Mouse (Mus musculus) limb, embryonic 14.5 days (tissue): ENCODE measurements at regions not wholly inside any gene's neighbourhood (a gene's known extent, or its start where the extent isn't known, plus 50 kb on each side); places are given as distances from the start of the nearest gene placed in this dataset.

ENCODE experiments used
- ATAC-seq: fragments of 200-750 bp; cut with Nextera tagmentation; 2 replicates; pipeline ENCODE4 v1.8.0; 2017; ENCODE audit warnings: low read depth, moderate number of reproducible peaks, moderate TSS enrichment; ENCODE audit not compliant: low FRiP score
- DNase-seq: peaks from one replicate; pipeline ENCODE4 v3.0.0-alpha.2; 2015; ENCODE audit warnings: low spot score
- H3K27ac ChIP-seq: fragments of 300-500 bp; sonication (generic); replicated peaks from 2 replicates; pipeline ENCODE4 v1.5.1; 2014; ENCODE audit warnings: low read depth, mild to moderate bottlenecking, low read length, moderate library complexity, mixed read lengths
- H3K27me3 ChIP-seq: fragments of 300-500 bp; sonication (generic); 2 replicates; pipeline ENCODE4 v1.6.1; 2014; ENCODE audit warnings: low read length, mixed read lengths; ENCODE audit not compliant: control insufficient read depth, insufficient read depth
- H3K36me3 ChIP-seq: fragments of 300-500 bp; sonication (generic); 2 replicates; pipeline ENCODE4 v1.6.1; 2014; ENCODE audit warnings: mild to moderate bottlenecking, low read length, moderate library complexity, mixed read lengths; ENCODE audit not compliant: control insufficient read depth, insufficient read depth
- H3K4me1 ChIP-seq: fragments of 300-500 bp; sonication (generic); 2 replicates; pipeline ENCODE4 v1.6.1; 2014; ENCODE audit warnings: antibody characterized with exemption, low read length, mixed read lengths; ENCODE audit not compliant: control insufficient read depth, insufficient read depth
- H3K4me2 ChIP-seq: fragments of 300-500 bp; sonication (generic); replicated peaks from 2 replicates; pipeline ENCODE4 v1.6.1; 2014; ENCODE audit warnings: low read depth, mild to moderate bottlenecking, low read length, moderate library complexity; ENCODE audit not compliant: severe bottlenecking
- H3K4me3 ChIP-seq: fragments of 300-500 bp; sonication (generic); replicated peaks from 2 replicates; pipeline ENCODE4 v1.5.1; 2014; ENCODE audit warnings: low read length
- H3K9ac ChIP-seq: fragments of 300-500 bp; sonication (generic); 2 replicates; pipeline ENCODE4 v1.6.1; 2014; ENCODE audit warnings: mild to moderate bottlenecking, low read depth, low read length, moderate library complexity; ENCODE audit not compliant: severe bottlenecking
- H3K9me3 ChIP-seq: fragments of 300-500 bp; sonication (generic); 2 replicates; pipeline ENCODE4 v1.6.1; 2016; ENCODE audit warnings: low read length; ENCODE audit not compliant: control insufficient read depth
- POLR2A ChIP-seq: fragments of 200-500 bp; IDR thresholded peaks from 2 replicates; pipeline ENCODE4 v1.8.0; 2012; ENCODE audit warnings: inconsistent platforms, mild to moderate bottlenecking, moderate library complexity, borderline replicate concordance; ENCODE audit not compliant: insufficient read depth, insufficient read length; ENCODE audit errors: extremely low read depth
- WGBS: fragments of 180-500 bp; shearing (Covaris S2); extraction: QIAGEN DNeasy Blood & Tissue Kit; methylation state at CpG from one replicate; pipeline ENCODE4 v1.1.7; 2014; 5-methylcytosine and 5-hydroxymethylcytosine counted together

- WGBS, result 63% methylated on average over 13 of the region's 13 CpGs
These were observed 94.5 kb upstream of the Zdhhc25 start for GRCm38 (mm10) chr15:88505491-88506119.

GRCm38 (mm10) chr15:88507886-88508285, 92.2 kb upstream of the Zdhhc25 start:
- H3K27ac ChIP-seq, result no peak overlapping the region
- DNase-seq, result no peak
- H3K4me3 ChIP-seq, result no peak overlapping the region
- TF ChIP-seq POLR2A, result no peak
- ATAC-seq, result no peak
- H3K9ac ChIP-seq, result no peak overlapping the region
- no peaks in the 10 kb centered on the region for H3K9me3 ChIP-seq
- H3K4me2 ChIP-seq, result no peak overlapping the region
- no peaks in the 10 kb centered on the region for H3K4me1 ChIP-seq
- WGBS, result 48% methylated on average over 2 of the region's 2 CpGs
- no peaks in the 10 kb centered on the region for H3K36me3 ChIP-seq
- H3K27me3 ChIP-seq, result no peaks in the 10 kb centered on the region

More at GRCm38 (mm10) chr15:88505491-88506119, 94.5 kb upstream of the Zdhhc25 start:
- Histone ChIP-seq H3K4me3 (no peak overlapping the region), H3K27ac (no peak overlapping the region), H3K4me1 (no peaks in the 10 kb centered on the region), H3K9ac (no peak overlapping the region), H3K27me3 (no peaks in the 10 kb centered on the region), H3K9me3 (no peaks in the 10 kb centered on the region), H3K36me3 (no peaks in the 10 kb centered on the region), H3K4me2 (no peak overlapping the region)
- no peak for DNase-seq
- TF ChIP-seq POLR2A, result no peak
- no peak for ATAC-seq

- TF ChIP-seq POLR2A, result no peak
- 83% methylated on average over 6 of the region's 6 CpGs for WGBS
- no peak for DNase-seq
- no peak for ATAC-seq
- Histone ChIP-seq H3K4me3 (no peak overlapping the region), H3K27me3 (no peaks in the 10 kb centered on the region), H3K4me2 (no peak overlapping the region), H3K9ac (no peak overlapping the region), H3K9me3 (no peaks in the 10 kb centered on the region), H3K36me3 (no peaks in the 10 kb centered on the region), H3K4me1 (no peaks in the 10 kb centered on the region), H3K27ac (no peak overlapping the region)
These were observed 91.1 kb upstream of the Zdhhc25 start for GRCm38 (mm10) chr15:88508971-88509370.

GRCm38 (mm10) chr15:88509626-88510025, 90.5 kb upstream of the Zdhhc25 start:
- H3K36me3 ChIP-seq, result no peaks in the 10 kb centered on the region
- no peaks in the 10 kb centered on the region for H3K9me3 ChIP-seq
- no peak overlapping the region for H3K4me3 ChIP-seq
- H3K9ac ChIP-seq, result no peak overlapping the region
- no peak overlapping the region for H3K27ac ChIP-seq
- 82% methylated on average over 2 of the region's 2 CpGs for WGBS
- ATAC-seq (no peak), DNase-seq (no peak)
- H3K4me2 ChIP-seq, result no peak overlapping the region
- TF ChIP-seq POLR2A, result no peak
- H3K27me3 ChIP-seq, result no peaks in the 10 kb centered on the region
- no peaks in the 10 kb centered on the region for H3K4me1 ChIP-seq

GRCm38 (mm10) chr15:88514091-88514490, 86.0 kb upstream of the Zdhhc25 start:
- Histone ChIP-seq H3K27ac (no peak overlapping the region), H3K36me3 (no peaks in the 10 kb centered on the region), H3K27me3 (no peaks in the 10 kb centered on the region), H3K4me1 (no peaks in the 10 kb centered on the region), H3K4me3 (no peak overlapping the region), H3K9ac (no peak overlapping the region), H3K4me2 (no peak overlapping the region), H3K9me3 (no peaks in the 10 kb centered on the region)
- no peak for DNase-seq
- 93% methylated on average over 5 of the region's 5 CpGs for WGBS
- no peak for TF ChIP-seq POLR2A
- no peak for ATAC-seq
